Mouse (Mus musculus) bone marrow, adult 2 months (tissue): ENCODE measurements around the gene Erp29. TPM values are rescaled to one million over a fixed set of nuclear protein-coding genes. Genes with fewer than 3 reads are reported as not detected.

Source experiments
- H3K27ac ChIP-seq: fragments of 200-500 bp; 2 replicates; pipeline ENCODE4 v1.5.1; 2012; ENCODE audit warnings: low read depth, mild to moderate bottlenecking, control low read depth, inconsistent platforms, low read length; ENCODE audit not compliant: control insufficient read depth, poor library complexity, insufficient read depth
- H3K4me1 ChIP-seq: fragments of 200-500 bp; 2 replicates; pipeline ENCODE4 v1.6.1; 2011; ENCODE audit warnings: low read length; ENCODE audit not compliant: control insufficient read depth, insufficient read depth
- H3K4me3 ChIP-seq: fragments of 200-500 bp; replicated peaks from 2 replicates; pipeline ENCODE3; 2011; ENCODE audit warnings: mild to moderate bottlenecking, low read depth, low read length, control low read depth; ENCODE audit not compliant: control insufficient read depth
- CTCF ChIP-seq: fragments of 200-500 bp; IDR thresholded peaks from 2 replicates; pipeline ENCODE4 v1.5.1; 2011; ENCODE audit warnings: low read length, control low read depth; ENCODE audit not compliant: control insufficient read depth, insufficient read depth
- POLR2A ChIP-seq: fragments of 200-500 bp; IDR thresholded peaks from 2 replicates; pipeline ENCODE4 v1.6.1; 2011; ENCODE audit warnings: low read depth, mild to moderate bottlenecking, control low read depth, low read length, borderline replicate concordance; ENCODE audit not compliant: control insufficient read depth
- WGBS: fragments of 180-500 bp; shearing (Covaris S2); methylation state at CpG from one replicate; pipeline ENCODE4 v1.1.7; 2018; 5-methylcytosine and 5-hydroxymethylcytosine counted together
- polyA plus RNA-seq: library from polyadenylated mRNA; stranded (reverse); fragments of >200 nt; gene quantifications from 2 replicates; pipeline ENCODE4 v1.2.4, GENCODE M21; 2011; ENCODE audit warnings: low replicate concordance; ENCODE audit not compliant: missing spikeins, insufficient read depth, insufficient read length

Erp29 gene
- polyA plus RNA-seq, 1 experiment = 240 TPM

DNA sequence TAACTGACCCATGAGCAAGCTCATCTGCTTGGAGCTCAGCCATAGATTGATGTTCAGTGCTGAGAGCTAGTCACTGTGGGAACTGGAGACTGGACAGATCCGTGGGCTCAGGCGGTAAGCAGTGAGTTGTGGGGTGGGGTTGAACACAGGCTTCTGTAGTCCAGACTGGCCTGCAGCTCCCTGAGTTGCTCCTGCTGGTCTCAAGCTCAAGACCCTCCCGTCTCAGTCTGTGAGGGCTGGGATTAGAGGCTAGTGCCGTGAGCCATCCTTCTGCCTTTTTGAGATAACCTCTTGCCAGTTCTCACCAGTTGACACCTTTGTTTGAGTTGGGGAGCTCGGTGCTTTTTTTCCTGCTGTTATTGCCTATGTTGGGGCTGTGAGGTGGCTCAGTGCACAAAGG is 51.5 kb downstream of the Erp29 start:
- 61% methylated on average over 5 of the region's 5 CpGs for WGBS
- TF ChIP-seq CTCF (no peak), POLR2A (no peak)
- H3K27ac ChIP-seq = no peak overlapping the region
- H3K4me1 ChIP-seq = peaks cover 2% of the 10 kb centered on the region; the same call in 1 of the 2 replicates
- no peak overlapping the region for H3K4me3 ChIP-seq

GRCm38 (mm10) chr5:121400064-121400463 is 52.2 kb downstream of the Erp29 start:
- Histone ChIP-seq H3K27ac (peak overlapping the region; percentile 12; the same call in 1 of the 2 replicates), H3K4me1 (peaks cover 2% of the 10 kb centered on the region; the same call in 1 of the 2 replicates), H3K4me3 (no peak overlapping the region)
- TF ChIP-seq CTCF (no peak), POLR2A (no peak)
- 31% methylated on average over 5 of the region's 5 CpGs for WGBS

DNA sequence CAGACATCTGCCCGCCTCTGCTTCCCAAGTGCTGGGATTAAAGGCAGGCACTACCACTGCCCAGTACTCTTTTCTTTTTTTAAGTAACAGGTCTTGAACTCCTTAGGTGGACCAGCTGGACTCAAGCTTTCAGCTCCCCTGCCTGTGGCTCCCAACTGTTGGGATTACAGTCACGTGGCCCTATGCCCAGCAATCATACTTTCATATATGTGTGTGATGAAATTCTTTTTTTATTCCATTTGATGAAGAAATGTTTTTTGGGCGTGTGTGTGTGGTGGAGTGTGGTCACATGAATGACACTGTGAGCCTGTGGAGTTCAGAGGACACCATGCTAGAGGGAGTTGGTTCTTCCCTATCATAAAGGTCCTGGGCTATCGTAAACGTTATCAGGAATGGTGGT is 52.8 kb downstream of the Erp29 start:
- no peak overlapping the region for H3K27ac ChIP-seq

DNA sequence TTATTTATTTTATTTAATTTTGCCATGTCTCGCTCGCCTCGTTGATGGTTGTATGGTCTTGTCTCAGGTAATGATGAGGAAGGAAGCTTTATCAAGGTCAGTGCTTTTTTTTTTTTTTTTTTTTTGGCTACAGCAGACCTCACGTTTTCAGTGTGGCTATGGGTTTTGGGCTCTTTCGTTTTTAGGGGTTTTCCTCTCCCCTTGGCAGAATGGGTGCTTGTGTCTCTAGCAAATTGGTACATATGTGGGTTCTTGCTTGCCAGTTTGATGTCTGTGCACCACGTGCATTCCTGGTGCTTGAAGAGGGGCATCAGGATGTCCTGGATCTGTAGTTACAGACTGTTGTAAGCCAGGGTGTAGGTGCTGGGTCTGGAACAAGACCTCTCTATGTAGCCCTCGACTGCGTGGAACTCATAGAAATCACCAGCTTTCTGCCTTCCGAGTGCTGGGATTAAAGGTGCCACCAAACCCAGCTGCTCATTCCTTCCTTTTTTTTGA is 53.3 kb downstream of the Erp29 start:
- peaks cover 2% of the 10 kb centered on the region; the same call in 1 of the 2 replicates for H3K4me1 ChIP-seq
- H3K4me3 ChIP-seq = peak overlapping the region; percentile 18
- TF ChIP-seq POLR2A (no peak), CTCF (no peak)
- 21% methylated on average over 9 of the region's 9 CpGs for WGBS
- no peak overlapping the region for H3K27ac ChIP-seq

More for the DNA sequence above, 52.8 kb downstream of the Erp29 start:
- WGBS = 46% methylated on average over 5 of the region's 5 CpGs
- H3K4me1 ChIP-seq = peaks cover 2% of the 10 kb centered on the region; the same call in 1 of the 2 replicates
- H3K4me3 ChIP-seq = no peak overlapping the region
- no peak for TF ChIP-seq POLR2A
- TF ChIP-seq CTCF = no peak

DNA sequence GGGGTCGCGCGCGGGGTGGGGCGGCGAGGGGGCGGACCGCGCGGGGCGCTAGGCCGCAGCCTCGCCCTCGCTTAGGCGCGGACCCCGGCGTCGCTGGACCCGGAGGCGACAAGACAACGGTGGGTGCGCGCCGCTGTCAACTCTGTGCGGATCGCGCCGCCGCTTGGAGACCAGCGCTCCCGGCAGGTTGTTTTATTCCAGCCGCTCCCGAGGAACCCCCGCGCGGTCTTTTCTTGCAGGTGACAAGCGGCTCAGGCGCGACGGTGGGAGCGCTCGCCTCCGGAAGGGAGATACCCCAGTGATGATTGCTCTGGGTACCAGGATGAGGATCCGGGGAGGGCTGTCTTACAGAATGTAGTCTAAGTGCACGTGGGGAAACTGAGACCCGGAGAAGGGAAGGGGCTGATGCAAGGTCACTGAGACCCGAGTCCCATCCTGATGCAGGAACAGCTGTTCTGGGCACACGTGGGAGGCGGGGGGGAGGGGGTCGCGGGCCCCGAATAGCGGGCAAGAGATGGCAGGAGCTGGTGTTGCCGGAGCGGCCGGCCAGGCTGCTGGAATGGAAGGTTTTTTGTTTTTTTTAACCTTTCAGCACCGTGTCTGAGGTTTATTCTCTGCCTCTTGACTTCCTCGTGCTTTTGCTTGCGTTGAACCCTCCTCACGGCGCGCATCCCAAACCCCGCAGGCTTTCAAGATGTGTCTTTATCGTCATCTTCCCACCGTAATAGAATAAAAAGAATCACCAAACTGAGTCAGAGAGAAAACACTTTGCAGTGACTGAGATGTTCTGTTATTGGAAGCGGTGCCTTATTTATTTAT is 54.0 kb downstream of the Erp29 start:
- Histone ChIP-seq H3K4me1 (peaks cover 2% of the 10 kb centered on the region; the same call in 1 of the 2 replicates), H3K4me3 (peak overlapping the region; percentile 86), H3K27ac (peak overlapping the region; percentile 35; the same call in 1 of the 2 replicates)
- TF ChIP-seq POLR2A = no peak
- no peak for TF ChIP-seq CTCF
- WGBS = 2% methylated on average over 67 of the region's 67 CpGs

DNA sequence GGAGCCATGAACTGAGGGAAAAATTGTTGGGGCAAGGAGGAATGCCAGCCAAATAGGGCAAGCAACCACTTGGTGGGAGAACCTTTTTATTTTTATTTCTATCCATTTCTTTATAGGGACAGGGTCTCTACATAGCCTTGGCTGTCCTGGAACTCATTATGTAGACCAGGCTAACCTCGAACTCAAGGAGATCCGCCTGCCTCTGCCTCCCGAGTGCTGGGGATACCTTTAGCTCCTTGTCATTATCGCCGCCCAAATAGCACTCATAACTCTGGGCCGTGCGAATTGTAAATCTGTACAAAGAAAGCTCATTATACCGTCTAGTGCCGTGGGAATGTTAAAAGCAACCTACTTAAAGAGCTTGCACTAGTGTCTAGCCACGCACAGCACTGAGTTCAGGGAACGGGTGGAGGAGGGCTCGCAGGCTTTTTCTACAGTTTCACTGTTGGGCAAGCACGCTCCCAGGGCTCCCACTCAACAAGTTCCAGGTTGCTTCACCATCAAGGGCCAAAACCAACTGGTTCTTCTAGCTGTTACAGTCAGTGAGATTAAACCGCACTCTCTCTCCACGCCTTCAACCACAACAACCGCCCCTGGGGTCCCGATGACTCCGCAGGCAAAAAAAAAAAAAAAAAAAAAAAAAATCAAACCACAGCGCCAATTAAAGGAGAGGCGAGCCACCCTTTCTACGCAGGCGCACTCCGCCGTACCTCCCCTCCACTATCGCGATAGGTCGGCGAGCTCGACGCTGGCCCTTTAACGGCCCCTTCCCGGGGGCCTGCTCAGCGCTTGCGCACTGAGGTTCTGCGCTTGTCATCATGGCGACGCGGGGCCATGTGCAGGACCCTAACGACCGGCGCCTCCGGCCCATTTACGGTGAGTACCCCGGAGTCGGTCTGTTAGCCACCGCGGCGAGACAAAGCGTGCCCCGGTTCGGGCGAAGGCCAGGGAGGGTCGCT is 54.8 kb downstream of the Erp29 start, which contains the start of gene Naa25:
Gene Naa25 (plus strand): TSS at position 750 of the 959 bp plus-strand sequence.
- peaks cover 2% of the 10 kb centered on the region; the same call in 1 of the 2 replicates for H3K4me1 ChIP-seq
- TF ChIP-seq POLR2A (peak; percentile 43; the same call in 1 of the 2 replicates), CTCF (no peak)
- peak within 1 kb of the TSS; percentile 35 for H3K27ac ChIP-seq
- 6% methylated on average over 53 of the region's 53 CpGs for WGBS
- peak within 1 kb of the TSS; percentile 86 for H3K4me3 ChIP-seq

- TF ChIP-seq CTCF = no peak
- TF ChIP-seq POLR2A = no peak
- Histone ChIP-seq H3K4me3 (no peak overlapping the region), H3K4me1 (peaks cover 2% of the 10 kb centered on the region; the same call in 1 of the 2 replicates), H3K27ac (no peak overlapping the region)
- whole genome bisulfite sequencing = 78% methylated on average over 5 of the region's 5 CpGs
Observed at GRCm38 (mm10) chr5:121395621-121396020, 56.7 kb downstream of the Erp29 start.
